Comparison of ENCODE assay signal across 23 mouse cellular contexts in the genomic region with DNA sequence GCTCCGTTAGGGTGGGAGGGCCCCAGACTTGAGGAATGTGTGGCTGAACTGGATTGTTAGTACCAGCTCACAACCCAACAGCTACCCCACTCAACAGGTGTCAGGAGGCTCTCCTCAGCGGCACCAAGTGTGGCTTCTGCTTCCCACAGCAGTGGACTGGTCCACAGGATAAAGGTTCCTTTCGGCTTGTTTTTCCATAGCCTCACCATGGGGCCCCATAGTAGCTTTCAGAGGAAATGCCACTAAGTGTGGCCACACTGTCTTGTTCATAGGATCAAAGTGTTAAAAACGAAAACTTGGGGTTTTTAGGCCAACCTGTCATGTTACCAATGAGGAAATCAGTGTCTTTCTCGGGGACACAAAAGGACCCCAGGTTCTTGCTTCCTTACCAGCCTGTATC. TPM values are rescaled to one million over a fixed set of nuclear protein-coding genes. Genes with fewer than 3 reads are reported as not detected.
"Had no signal": no experiment of that assay in that cellular context is flagged by ENCODE, and none has a peak within 500 bp of the region (broad histone marks: within the 10 kb centered on the region; RNA-seq: fewer than 3 reads in every experiment).

No protein-coding gene starts in this region.

- H3K4me3 ChIP-seq: lung, embryonic 15.5 days; midbrain, embryonic 10.5 days; midbrain, embryonic 12.5 days; myocyte; neural tube, embryonic 13.5 days; neural tube, embryonic 15.5 days had no signal

- H3K36me3 ChIP-seq: lung, embryonic 15.5 days; midbrain, embryonic 10.5 days; midbrain, embryonic 12.5 days; neural tube, embryonic 13.5 days; neural tube, embryonic 15.5 days had no signal

- H3K9me3 ChIP-seq: lung, embryonic 15.5 days; midbrain, embryonic 10.5 days; midbrain, embryonic 12.5 days; neural tube, embryonic 13.5 days; neural tube, embryonic 15.5 days had no signal

- H3K27ac ChIP-seq: lung, embryonic 15.5 days; midbrain, embryonic 10.5 days; midbrain, embryonic 12.5 days; neural tube, embryonic 13.5 days; neural tube, embryonic 15.5 days had no signal

- H3K4me2 ChIP-seq: lung, embryonic 15.5 days; midbrain, embryonic 12.5 days; neural tube, embryonic 13.5 days; neural tube, embryonic 15.5 days had no signal

- ATAC-seq: liver, postnatal 0 days; lung, postnatal 0 days; midbrain, embryonic 16.5 days had no signal

- H3K4me1 ChIP-seq: midbrain, embryonic 10.5 days; midbrain, embryonic 12.5 days; neural tube, embryonic 13.5 days; neural tube, embryonic 15.5 days had no signal

- DNase-seq: liver, postnatal 0 days; lung, adult 2 months; lung, postnatal 14 days; lung, postnatal 4 days; midbrain, embryonic 14.5 days; retina, postnatal 1 day; right cerebral cortex, adult 18-20 months; right cerebral cortex, postnatal 25 days; right cerebral cortex, postnatal 4 days; spleen, adult 18-20 months; thymus, adult 18-20 months; thymus, postnatal 14 days; thymus, postnatal 4 days had no signal

- H3K9ac ChIP-seq: liver, postnatal 0 days; lung, embryonic 15.5 days; midbrain, embryonic 12.5 days; neural tube, embryonic 13.5 days; neural tube, embryonic 15.5 days had no signal

- H3K27me3 ChIP-seq: lung, embryonic 15.5 days; neural tube, embryonic 13.5 days; neural tube, embryonic 15.5 days had no signal

RNA-seq across cellular contexts. Expression of a gene that starts 10.0 kb away (rescaled TPM):
- polyA plus RNA-seq: myocyte had no signal

RNA-seq across cellular contexts. Expression of a gene that starts 49.9 kb away (rescaled TPM):
- total RNA-seq: megakaryocyte, adult 5-6 weeks; megakaryocyte-erythroid progenitor cell, adult 5-6 weeks had no signal
